Mouse (Mus musculus) CH12.LX (cell line): ENCODE measurements around the gene Cbl.

ENCODE experiments used
- CHD2 ChIP-seq: IDR thresholded peaks from 2 replicates; pipeline ENCODE4 v1.6.1; 2011; ENCODE audit warnings: low read length, improper control_type of control experiment
- CTCF ChIP-seq, 2 experiments: IDR thresholded peaks in 1 of 2; conservative IDR thresholded peaks in 1 of 2; 2 replicates each; pipeline ENCODE4 v1.5.1; 2011 to 2012; ENCODE audit warnings: low read depth in 2 of 2, low read length in 2 of 2, improper control_type of control experiment in 1 of 2, inconsistent platforms in 1 of 2, mild to moderate bottlenecking in 1 of 2, moderate library complexity in 1 of 2
- E2F4 ChIP-seq: IDR thresholded peaks from 2 replicates; pipeline ENCODE4 v1.6.1; 2011; ENCODE audit warnings: low read depth, low read length, improper control_type of control experiment; ENCODE audit not compliant: insufficient replicate concordance
- ELF1 ChIP-seq: IDR thresholded peaks from 2 replicates; pipeline ENCODE4 v1.6.1; 2014; ENCODE audit warnings: low read depth, mild to moderate bottlenecking, inconsistent platforms, low read length, improper control_type of control experiment
- EP300 ChIP-seq: IDR thresholded peaks from 2 replicates; pipeline ENCODE4 v1.6.1; 2011; ENCODE audit warnings: low read length, improper control_type of control experiment
- ETS1 ChIP-seq: conservative IDR thresholded peaks from 2 replicates; pipeline ENCODE4 v1.6.1; 2012; ENCODE audit warnings: low read depth, mild to moderate bottlenecking, inconsistent platforms, low read length, improper control_type of control experiment, moderate library complexity
- HCFC1 ChIP-seq: IDR thresholded peaks from 2 replicates; pipeline ENCODE4 v1.6.1; 2012; ENCODE audit warnings: low read depth, mild to moderate bottlenecking, inconsistent platforms, low read length, improper control_type of control experiment
- JUND ChIP-seq: conservative IDR thresholded peaks from 2 replicates; pipeline ENCODE4 v1.6.1; 2011; ENCODE audit warnings: low read depth, low read length, improper control_type of control experiment
- MAX ChIP-seq: IDR thresholded peaks from 2 replicates; pipeline ENCODE4 v1.6.1; 2011; ENCODE audit warnings: low read length, improper control_type of control experiment
- MXI1 ChIP-seq: IDR thresholded peaks from 2 replicates; pipeline ENCODE4 v1.6.1; 2011; ENCODE audit warnings: mild to moderate bottlenecking, low read depth, low read length, improper control_type of control experiment
- RCOR1 ChIP-seq: conservative IDR thresholded peaks from 2 replicates; pipeline ENCODE4 v1.6.1; 2012; ENCODE audit warnings: low read depth, mild to moderate bottlenecking, inconsistent platforms, low read length, improper control_type of control experiment
- USF1 ChIP-seq: IDR thresholded peaks from 2 replicates; pipeline ENCODE4 v1.6.1; 2014; ENCODE audit warnings: low read depth, mild to moderate bottlenecking, inconsistent platforms, low read length, improper control_type of control experiment
- USF2 ChIP-seq: conservative IDR thresholded peaks from 2 replicates; pipeline ENCODE4 v1.6.1; 2011; ENCODE audit warnings: low read depth, low read length, improper control_type of control experiment

GRCm38 (mm10) chr9:44188223-44188622 is 45.6 kb downstream of the Cbl start:
- TF ChIP-seq JUND = no peak
- no peak for TF ChIP-seq CHD2
- no peak for TF ChIP-seq HCFC1
- TF ChIP-seq CTCF (conservative IDR thresholded peaks at IDR 0.05 in 1 of 2, IDR thresholded peaks at IDR 0.05 in 1 of 2; ENCODE audit: low read depth in 2 of 2, low read length in 2 of 2) = no peak
- TF ChIP-seq ETS1 = no peak
- no peak for TF ChIP-seq EP300
- TF ChIP-seq E2F4 = no peak
- no peak for TF ChIP-seq USF2
- no peak for TF ChIP-seq MAX
- TF ChIP-seq USF1 = no peak
- TF ChIP-seq MXI1 = no peak
- TF ChIP-seq ELF1 = no peak
- no peak for TF ChIP-seq RCOR1
